Mouse (Mus musculus): Measurements from ENCODE around the gene Ebf1.

DNA sequence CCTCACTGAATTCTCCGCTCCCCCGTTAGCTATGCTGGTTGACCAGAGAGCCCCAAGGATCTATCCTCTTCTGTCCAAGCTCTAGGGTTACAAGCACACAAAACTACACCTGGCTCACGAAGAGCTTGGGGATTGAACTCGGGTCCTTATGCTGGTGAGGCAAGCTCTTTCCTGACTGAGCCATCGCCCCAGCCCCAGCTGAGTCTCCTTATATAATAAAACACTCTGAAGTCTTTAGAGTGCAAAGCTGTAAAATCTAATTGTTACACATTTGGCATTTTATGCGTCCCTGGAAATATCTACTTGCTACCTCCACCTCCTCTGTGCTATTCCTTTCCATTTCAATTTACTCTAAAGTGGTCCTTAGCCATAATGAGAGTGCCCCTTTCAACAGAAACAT lies 366.8 kb downstream of the Ebf1 start:
- TF ChIP-seq CTCF (IDR thresholded peaks at IDR 0.05; ENCODE audit: low read depth) = no peak
- no peak for TF ChIP-seq EP300 (optimal IDR thresholded peaks at IDR 0.05)

Data from stomach, postnatal 0 days (tissue).